8 mouse cellular contexts compared by ENCODE assay signal in the genomic region with DNA sequence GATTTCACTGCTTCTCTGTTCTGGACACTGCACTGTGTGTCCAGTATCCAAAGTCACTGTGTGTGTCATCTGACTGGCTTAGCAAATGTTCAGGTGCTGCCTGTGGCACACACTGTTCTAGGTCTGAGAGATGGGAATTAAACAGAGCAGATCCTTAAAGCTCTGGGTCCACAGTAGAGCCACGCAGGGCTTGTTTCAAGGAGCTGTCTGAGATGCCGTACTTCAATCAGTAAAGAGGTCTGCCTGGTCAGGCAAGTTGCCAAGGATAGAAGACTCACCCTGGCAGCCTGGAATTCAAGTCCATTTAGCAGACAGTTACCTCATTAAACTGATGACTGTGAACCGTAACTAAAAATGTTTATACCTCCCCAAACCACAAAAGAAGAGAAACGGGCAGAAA.
A peak's percentile ranks its signal among the peaks of the same experiment; 100 is the strongest.
DNase-seq lines count a peak whose midpoint lies in the region; ATAC-seq and TF ChIP-seq lines count a peak whose summit lies in the region.
"Had no signal": no experiment of that assay in that cellular context is flagged by ENCODE, and none has a peak within 500 bp of the region (broad histone marks: within the 10 kb centered on the region; RNA-seq: fewer than 3 reads in every experiment).

No protein-coding gene starts in this region.

- TF ChIP-seq CTCF in C2C12 (IDR thresholded peaks at IDR 0.05; ENCODE audit: control insufficient read depth, insufficient read depth, insufficient read length): no peak

- no peaks in the 10 kb centered on the region for H3K79me3 ChIP-seq in C2C12 (ENCODE audit: low read depth)

- no peaks in the 10 kb centered on the region for H3K27me3 ChIP-seq in C2C12 (ENCODE audit: control insufficient read depth, insufficient read depth, insufficient read length)
- H3K27me3 ChIP-seq: limb, embryonic 12.5 days had no signal

- DNase-seq in adipocyte (ENCODE audit: low spot score): peak; percentile 19
- peak; percentile 62 for DNase-seq in kidney, adult 11 months
- DNase-seq in lung, postnatal 36 days: peak; percentile 58
- no peak for DNase-seq in thymus, postnatal 25 days
- DNase-seq in thymus, postnatal 0 days (ENCODE audit: low spot score): no peak

- H3K4me3 ChIP-seq in C2C12 (ENCODE audit: insufficient read depth, poor library complexity, severe bottlenecking): no peak overlapping the region
- H3K4me3 ChIP-seq: limb, embryonic 12.5 days had no signal

- H3ac ChIP-seq in C2C12 (ENCODE audit: control insufficient read depth, insufficient read length, low read depth): peak overlapping the region; percentile 68

- H3K36me3 ChIP-seq in C2C12 (ENCODE audit: control insufficient read depth, insufficient read depth): peaks cover 11% of the 10 kb centered on the region
- H3K36me3 ChIP-seq: limb, embryonic 12.5 days had no signal

- ATAC-seq in inflammation-experienced regulatory T-cells, adult 6 months: no peak

- H3K79me2 ChIP-seq in C2C12 (ENCODE audit: control insufficient read depth, insufficient read depth): peaks cover 15% of the 10 kb centered on the region

TF ChIP-seq in C2C12, 6 proteins besides CTCF, POLR2A, EP300 and RAD21:
- peak; percentile 43 for TF ChIP-seq FOSL1 (IDR thresholded peaks at IDR 0.05; ENCODE audit: insufficient read depth, low read length, poor library complexity, severe bottlenecking)
- no peak for TF ChIP-seq USF1 (IDR thresholded peaks at IDR 0.05; ENCODE audit: low read depth)
- no peak for TF ChIP-seq CEBPB (IDR thresholded peaks at IDR 0.05; ENCODE audit: low read depth)
- no peak for TF ChIP-seq MAX (IDR thresholded peaks at IDR 0.05)
- TF ChIP-seq MYOD1 (IDR thresholded peaks at IDR 0.05; ENCODE audit: control insufficient read depth, insufficient read length, low read depth): no peak

Comparison
In these comparisons a context has a peak if more than half of its experiments do, and no peak if none do; other contexts are left out.
1. DNase-seq: peak in adipocyte (single experiment), kidney, adult 11 months (single experiment) and lung, postnatal 36 days (single experiment); none in thymus, postnatal 25 days (single experiment) and thymus, postnatal 0 days (single experiment).